Mouse (Mus musculus): ENCODE data around the gene Necap2.
A peak's percentile ranks its signal among the peaks of the same experiment; 100 is the strongest.

Necap2 gene

GRCm38 (mm10) chr4:141077681-141078509 is at the start of gene Necap2:
Necap2 (minus strand) TSS chr4:141078357.
- DNase-seq (ENCODE audit: low read depth, low spot score): peak; percentile 90

DNA sequence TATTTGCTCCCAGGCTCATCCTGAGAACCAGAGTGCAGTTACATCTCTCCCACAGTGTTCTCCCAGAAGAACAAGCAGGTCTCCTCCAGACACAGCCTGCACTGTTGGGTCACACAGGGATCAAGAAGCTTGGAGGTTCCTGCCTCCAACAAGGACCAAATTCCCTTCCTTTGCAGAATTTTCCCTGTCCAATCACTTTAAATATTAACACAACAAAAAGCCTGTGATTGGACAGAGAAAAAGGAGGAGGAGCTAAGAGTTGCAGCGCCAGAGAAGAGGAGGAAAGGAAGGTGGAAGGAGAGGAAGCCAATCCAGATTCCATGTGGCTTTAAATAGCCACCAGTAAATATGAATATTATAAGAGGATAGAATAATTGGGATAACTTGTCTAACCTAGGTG is 44.9 kb upstream of the Necap2 start:
- no peak for DNase-seq (ENCODE audit: low read depth, low spot score)

GRCm38 (mm10) chr4:141122663-141123062 is 44.5 kb upstream of the Necap2 start:
- no peak for DNase-seq (ENCODE audit: low read depth, low spot score)

DNA sequence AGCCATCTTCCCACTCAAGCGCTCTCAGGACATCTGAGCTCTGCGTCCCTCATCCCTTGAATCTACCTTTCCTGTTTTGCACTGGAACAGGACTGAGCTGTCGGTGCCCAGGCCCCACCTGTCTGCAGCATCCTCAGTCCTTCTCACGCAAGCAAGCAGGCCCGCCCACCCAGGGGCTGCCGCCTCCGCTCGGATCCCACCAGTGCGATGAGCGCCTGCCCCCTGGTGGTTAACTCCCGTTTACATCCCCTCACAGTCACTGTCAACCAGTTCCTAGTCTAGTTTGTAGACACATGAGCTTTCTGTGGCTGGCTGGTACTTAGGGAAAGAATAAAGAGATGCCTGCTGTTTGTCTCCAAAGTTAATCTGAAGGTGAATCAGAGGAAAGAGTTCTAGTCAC is 42.5 kb upstream of the Necap2 start:
- no peak for DNase-seq (ENCODE audit: low read depth, low spot score)

DNA sequence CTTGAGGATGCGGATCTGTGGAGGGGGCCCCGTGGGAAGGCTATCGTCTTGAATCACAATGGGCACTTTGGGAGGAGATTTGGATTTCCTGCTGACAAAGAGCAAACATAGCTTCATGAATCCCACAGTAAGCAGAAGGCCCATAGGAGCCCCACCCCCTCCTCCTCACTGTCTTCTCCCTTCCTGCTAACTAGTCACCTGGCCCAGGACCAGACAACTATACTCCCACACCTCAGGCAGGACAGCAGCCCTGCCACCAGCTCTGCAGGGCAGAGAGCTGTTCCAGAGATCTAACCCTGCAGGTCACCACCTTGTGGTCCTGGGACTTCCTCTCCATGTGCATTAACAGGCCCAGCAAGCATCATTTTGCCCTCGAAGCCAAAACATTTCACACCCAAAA is 40.5 kb upstream of the Necap2 start:
- no peak for DNase-seq (ENCODE audit: low read depth, low spot score)

DNA sequence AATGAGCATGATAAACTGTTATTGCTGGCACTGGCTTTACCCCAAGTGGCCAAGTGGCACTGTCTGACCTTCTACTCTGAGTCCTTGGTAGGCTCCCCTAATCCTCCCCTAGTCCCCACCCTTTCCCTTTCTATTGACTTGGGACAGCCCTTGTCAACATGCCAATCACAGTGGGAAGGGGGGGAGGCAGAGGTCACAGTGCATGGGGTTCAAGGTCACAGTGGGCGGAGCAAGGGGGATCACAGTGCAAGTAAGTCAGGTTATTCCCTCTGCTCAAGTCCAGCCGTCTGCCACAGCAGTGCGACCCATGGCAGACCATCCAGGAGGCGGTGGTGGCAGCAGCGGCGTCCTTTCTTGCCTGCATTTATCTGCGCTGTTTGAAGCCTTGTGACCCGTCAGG is 37.2 kb upstream of the Necap2 start:
- no peak for DNase-seq (ENCODE audit: low read depth, low spot score)

- DNase-seq (ENCODE audit: low read depth, low spot score): no peak
These were observed 36.4 kb upstream of the Necap2 start for GRCm38 (mm10) chr4:141114521-141114981.

GRCm38 (mm10) chr4:141113831-141114230 is 35.7 kb upstream of the Necap2 start:
- no peak for DNase-seq (ENCODE audit: low read depth, low spot score)

GRCm38 (mm10) chr4:141108196-141108732 is 30.1 kb upstream of the Necap2 start:
- no peak for DNase-seq (ENCODE audit: low read depth, low spot score)

- DNase-seq (ENCODE audit: low read depth, low spot score): no peak
These were observed 28.5 kb upstream of the Necap2 start for GRCm38 (mm10) chr4:141106526-141107183.

DNA sequence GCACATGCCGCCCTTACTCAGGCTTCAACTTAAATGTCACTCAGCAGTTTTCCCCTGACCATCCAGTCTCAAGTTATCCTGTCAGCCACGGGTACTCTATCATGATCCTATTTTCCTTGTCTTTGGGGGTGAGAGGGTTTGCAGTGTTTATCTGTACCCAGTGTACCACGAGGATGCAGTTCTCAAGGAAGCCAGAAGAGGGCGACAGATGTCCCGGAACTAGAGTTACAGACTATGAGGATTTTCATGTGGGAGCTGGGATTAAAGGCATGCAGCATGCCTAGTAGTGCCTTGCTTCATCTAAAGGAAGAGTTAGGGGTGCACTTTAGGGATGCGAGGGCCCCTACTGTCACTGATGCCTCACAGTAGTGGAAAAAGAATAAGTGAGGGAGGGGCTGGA is 23.7 kb upstream of the Necap2 start:
- DNase-seq (ENCODE audit: low read depth, low spot score): peak; percentile 50

DNA sequence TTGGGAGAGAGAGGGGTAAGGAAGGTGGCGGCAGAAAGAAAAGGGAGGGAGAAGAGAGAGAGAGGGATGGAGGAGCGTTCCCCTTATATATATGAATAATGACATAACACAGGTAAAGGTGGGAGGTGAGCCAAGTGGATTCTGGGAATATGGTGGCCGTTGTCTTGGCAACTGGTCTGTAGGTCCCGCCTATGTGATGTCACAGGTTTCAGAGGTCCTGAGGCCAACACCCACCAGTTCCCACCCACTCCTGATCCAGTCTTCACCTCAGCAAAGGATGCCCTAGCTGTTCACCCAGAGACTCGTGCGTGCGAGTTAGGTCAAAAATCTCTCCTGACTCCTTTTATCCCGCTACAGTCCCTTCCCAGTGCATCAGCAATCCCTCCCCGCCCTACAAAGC is 23.1 kb upstream of the Necap2 start:
- no peak for DNase-seq (ENCODE audit: low read depth, low spot score)

DNA sequence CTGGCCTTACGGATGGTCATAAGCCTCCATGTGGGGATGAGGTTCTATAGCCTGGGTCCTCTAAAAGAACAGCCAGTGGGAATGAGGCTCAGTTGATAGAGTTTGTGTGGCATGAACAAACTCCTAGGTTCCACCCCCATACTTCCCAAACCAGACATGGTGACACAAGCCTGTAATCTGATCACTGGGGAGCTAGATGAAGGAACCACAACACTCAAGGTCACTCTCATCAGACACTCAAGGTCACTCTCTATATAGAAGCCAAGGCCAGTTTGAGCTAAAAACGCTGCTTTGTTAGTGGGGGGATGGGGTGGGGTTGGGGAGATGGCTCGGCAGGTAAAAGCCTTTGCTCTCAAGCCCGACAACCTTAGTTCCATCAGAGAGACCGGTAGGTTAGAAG is 21.8 kb upstream of the Necap2 start:
- no peak for DNase-seq (ENCODE audit: low read depth, low spot score)

DNA sequence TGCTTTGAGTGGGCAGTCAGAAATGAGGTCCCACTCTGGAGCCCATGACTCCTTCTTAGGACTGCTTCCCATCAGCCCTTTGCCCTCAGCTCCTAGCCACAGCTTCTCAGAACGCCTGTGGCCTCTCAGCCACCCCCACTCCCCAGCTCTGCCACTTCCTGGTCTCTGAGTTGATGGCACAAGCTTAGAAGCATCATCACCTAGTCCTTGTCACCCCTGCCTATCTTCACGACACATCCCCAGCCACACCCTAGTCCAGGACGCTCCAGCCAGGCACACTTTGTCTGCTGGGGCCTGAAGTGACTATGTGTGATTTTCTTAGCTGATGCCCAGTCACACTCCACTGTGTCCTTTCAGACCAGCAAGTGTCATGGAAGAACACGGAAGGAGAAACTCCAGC is 20.8 kb upstream of the Necap2 start:
- no peak for DNase-seq (ENCODE audit: low read depth, low spot score)

DNA sequence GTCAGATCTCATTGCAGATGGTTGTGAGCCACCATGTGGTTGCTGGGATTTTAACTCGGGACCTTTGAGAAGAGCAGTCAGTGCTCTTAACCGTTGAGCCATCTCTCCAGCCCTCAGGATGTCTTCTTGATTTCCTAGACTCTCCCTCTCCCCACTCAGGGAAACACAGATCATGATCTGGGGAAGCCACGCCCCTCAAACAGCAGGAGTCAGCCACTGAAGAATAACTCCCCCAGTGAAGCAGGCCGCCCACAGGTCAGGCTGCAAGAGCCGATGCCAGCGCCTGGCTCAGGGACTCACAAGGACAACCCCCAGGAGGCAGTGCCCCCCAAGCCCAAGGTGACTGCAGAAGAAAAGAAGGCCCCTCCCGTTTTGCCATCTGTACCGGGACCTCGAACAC is 18.6 kb upstream of the Necap2 start:
- DNase-seq (ENCODE audit: low read depth, low spot score): no peak

- no peak for DNase-seq (ENCODE audit: low read depth, low spot score)
These were observed 16.9 kb upstream of the Necap2 start for GRCm38 (mm10) chr4:141095016-141095415.

DNA sequence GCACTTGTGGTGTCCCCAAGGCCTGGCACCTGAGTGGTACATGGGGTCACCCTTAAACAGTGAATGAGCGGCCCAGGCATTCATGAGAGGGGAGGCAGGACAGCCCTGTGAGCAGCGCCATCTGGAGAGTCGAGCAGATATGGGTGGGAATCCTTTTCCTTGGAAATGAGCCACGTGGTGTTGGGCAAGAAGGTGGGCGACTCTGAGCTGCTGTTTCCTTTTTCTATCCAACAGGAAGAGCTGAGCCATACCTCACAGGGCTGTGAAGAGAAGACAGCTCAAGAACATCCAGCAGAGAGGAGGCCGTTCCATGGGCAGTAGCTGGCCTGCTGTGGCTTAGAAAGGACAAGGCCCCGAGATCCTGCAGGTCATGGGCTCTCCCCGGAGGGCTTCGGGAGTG is 10.6 kb upstream of the Necap2 start:
- DNase-seq (ENCODE audit: low read depth, low spot score): no peak

DNA sequence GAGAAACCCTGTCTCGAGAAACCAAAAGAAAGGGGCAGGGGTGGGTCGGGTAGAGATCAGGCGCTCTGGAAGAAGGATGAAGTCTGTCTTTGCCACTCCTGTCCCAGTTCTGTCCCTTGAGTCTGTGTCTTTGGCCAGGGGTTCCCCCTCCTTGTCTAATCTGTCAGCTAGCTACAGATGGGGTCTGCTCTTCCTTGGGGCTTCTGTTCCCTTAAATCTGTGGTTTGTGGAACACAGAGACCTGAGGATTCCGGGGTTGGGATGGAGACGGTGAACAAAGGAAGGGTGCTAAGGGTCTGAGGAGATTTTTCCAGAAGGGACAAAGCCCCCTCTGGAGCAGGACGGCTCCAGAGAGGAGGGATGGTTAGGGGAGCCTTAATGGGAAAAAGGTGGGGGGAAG is 9.9 kb upstream of the Necap2 start, which contains the start of gene Spata21:
Gene Spata21, plus strand, starts transcription at position 301 of the 400 bp plus-strand sequence.
- DNase-seq (ENCODE audit: low read depth, low spot score): no peak

DNA sequence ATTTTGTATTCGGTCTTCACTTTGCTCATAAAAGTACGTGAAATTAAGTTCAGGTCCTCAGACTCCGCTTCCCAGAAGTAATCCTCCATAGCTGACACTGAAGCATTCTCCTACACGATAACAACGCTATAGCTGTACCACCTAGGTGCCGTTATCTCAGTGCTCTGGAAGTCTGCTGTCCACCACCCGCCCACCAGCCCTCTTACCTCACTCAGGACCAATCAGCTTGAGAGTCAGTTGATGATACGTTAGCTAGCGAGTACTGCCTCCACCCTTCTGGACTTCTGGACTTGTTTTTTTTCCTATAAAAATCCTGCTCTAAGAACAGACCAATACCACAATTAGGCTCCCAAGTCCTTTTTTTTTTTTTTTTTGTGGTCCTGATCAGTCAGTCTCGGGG is 8.7 kb upstream of the Necap2 start:
- DNase-seq (ENCODE audit: low read depth, low spot score): no peak

DNA sequence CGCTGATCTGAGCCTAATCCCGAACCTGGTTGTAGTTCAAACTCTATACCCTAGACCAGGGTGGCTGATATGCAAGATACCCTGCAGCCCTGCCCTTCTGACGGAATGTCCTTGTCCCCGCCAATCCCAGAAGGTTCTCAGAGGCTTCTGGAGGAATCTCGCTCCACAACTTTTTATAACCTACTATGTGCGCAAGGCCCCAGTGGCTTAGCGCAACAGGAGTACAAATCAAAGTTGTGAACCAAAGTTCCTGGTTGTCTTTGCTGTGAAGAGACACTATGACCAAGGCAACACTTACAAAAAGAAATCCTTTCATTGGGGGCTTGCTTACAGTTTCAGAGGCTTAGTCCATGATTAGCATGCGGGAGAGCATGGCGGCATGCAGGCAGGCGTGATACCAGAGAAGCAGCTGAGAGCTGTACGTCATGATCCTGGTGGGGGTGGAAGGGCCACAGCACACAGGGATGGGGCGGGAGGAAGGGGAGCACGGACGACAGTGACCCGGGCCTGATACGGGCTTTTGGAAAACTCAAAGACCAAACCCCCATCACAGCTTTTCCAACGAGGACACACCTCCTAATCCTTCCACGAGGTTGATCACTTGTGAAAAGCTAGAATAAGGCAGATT is 467 bp upstream of the Necap2 start:
- DNase-seq (ENCODE audit: low read depth, low spot score): no peak

- no peak for DNase-seq (ENCODE audit: low read depth, low spot score)
These were observed 1.2 kb downstream of the Necap2 start for GRCm38 (mm10) chr4:141076761-141077506.

DNA sequence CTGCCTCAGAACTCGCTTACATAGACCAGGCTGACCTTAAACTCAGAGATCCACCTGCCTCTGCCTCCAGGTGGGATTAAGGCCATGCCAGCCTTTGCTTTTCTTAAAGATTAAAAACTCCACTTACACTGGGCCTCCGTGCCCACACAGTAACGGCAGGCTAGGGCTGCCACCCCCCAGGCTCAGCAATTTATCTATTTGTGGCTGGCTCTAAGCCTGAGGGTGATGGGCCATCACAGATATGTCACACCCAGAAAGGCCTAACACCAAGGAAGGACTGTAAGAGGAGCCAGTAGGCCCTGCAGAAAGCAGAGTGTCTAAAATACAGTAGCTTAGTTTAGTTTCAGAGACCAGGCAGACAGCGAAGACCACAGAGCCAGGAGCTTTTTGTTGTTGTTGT is 4.0 kb downstream of the Necap2 start:
- no peak for DNase-seq (ENCODE audit: low read depth, low spot score)
